Mouse (Mus musculus) mesoderm, embryonic 11.5 days (tissue): ENCODE measurements around the gene Cdk2.

Experiments
- DNase-seq: peaks from one replicate; pipeline ENCODE4 v3.0.0-alpha.2; 2012; ENCODE audit warnings: low read depth, low spot score

Gene Cdk2

GRCm38 (mm10) chr10:128703895-128704294 is 936 bp downstream of the Cdk2 start, which contains the start of gene Pmel:
TSS of gene Pmel (plus strand) at chr10:128704195.
- DNase-seq, result no peak

- no peak for DNase-seq
These were observed 2.4 kb downstream of the Cdk2 start for GRCm38 (mm10) chr10:128702328-128703007.

DNA sequence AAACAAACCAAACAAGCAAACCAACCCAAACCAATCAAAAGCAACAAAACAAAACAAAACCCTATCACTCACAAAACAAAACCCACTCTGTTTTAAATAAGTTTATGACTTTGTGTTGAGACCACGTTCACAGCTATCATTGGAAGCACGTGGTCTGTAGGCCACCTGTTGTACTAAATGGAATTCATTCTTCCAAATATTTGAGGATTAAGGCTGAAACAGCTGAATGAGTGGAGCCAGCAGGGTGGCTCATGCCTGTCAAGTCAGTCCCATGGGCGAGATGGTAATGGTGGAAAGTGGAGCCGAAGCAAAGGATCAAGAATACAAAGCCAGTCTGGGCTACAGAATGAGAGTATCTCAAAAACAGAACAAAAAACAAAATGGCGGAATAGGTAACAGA is 4.1 kb downstream of the Cdk2 start:
- no peak for DNase-seq

DNA sequence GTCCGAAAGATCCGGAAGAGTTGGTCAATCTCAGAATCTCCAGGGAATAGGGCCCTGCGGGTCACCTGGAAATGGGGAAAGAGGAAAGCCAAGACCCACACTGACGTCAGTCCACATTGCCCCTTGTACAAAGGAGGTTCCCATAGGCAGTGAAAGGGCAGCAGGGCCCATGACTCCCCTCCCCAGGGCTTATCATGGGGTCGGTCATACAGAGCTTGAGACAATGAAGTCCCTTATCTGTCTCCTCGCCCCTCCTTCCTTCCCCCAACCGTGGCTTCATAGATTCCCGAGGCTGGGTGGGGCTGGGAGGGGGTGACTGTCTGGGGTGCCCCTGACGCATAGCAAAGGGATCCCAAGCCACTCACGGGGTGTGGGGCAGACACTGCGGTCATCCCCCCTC is 5.2 kb downstream of the Cdk2 start:
- no peak for DNase-seq

- no peak for DNase-seq
These were observed 5.8 kb downstream of the Cdk2 start for GRCm38 (mm10) chr10:128699006-128699405.

DNA sequence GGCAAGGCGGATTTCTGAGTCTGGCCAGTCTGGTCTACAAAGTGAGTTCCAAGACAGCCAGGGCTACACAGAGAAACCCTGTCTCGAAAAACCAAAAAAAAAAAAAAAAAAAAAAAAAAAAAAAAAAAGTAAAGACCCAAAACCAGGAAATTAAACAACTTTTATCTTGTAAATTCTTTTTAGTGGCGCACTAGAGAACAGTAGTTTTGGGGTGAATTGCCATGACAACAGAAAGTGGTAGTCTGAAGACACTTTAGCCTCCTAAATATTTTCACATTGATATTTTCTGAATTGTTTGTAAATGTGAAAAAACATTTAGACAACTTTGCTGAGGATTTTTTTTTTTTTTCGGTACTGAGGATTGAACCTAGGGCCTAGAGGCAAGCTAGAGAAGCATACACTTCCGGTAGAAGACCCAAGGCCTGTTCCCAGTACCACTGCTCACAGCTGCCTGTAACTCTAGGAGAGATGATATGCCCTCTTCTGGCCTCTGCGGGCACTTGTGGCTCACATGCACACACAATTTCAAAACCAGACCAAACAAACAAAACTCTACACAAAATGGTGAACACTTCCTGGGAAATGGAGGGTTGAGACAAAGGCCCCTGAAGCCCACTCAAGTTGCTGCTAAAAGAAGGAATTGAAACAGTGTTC is 7.6 kb downstream of the Cdk2 start:
- DNase-seq, result no peak

- peak; percentile 98 for DNase-seq
These were observed 8.6 kb downstream of the Cdk2 start, which contains the start of gene Rab5b for GRCm38 (mm10) chr10:128695992-128696807. TSS of gene Rab5b (minus strand) at chr10:128696264.

DNA sequence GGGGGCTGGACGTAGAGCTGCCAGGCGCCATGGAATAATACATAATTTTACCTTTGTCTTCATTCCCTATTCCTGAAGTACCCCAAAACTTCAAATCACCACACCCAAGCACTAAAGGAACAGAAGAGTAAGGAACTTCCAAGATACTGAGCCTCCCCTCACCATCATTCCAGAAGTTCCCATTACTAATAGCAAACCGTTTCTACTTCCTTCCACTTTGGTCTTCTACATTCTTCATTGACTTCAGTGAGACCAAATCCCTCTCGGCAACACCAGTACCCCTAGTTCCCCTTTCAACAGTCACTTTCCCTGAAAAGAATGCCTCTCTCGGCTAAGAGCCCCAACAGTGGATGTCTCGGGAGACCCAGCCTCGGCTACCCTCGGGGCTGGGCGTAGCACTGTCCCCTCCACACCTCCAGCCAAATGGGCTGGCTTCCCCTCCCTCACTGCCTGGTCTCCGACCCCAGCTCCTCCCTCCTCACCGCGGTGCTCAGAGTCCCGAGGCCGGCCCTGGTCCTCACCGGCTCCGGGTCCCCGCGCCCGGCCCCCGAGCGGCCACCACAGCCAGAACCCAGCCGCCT is 9.3 kb downstream of the Cdk2 start:
- DNase-seq, result no peak

DNA sequence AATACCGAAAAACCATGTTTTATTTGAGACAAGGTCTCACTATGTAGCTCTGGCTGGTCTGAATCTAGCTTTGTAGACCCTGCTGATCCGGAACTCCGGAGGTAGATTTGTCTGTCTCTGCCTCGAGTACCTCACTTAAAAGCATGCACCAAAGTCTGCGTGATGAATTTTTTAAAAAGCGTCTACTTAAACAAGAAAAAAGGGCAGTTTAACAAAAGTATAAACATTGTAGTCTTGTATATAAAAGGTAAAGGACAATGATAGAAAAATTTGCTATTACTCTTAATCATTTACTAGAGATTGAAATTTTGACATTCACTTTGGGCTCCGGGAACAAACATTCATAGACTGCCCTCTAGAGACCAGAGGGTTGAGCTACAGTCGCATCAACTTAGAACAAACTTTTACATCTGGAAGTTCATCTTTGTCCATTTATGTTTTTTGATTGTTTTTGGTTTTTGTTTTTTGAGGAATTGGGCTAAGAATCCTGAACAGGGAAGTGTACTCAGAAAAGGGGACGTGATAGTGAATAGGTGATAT is 30.3 kb downstream of the Cdk2 start:
- DNase-seq, result peak; percentile 35

GRCm38 (mm10) chr10:128673763-128674468 is 30.9 kb downstream of the Cdk2 start, which contains the start of gene Suox:
TSS of gene Suox (minus strand) at chr10:128674073.
- DNase-seq, result peak; percentile 83

- no peak for DNase-seq
These were observed 33.7 kb downstream of the Cdk2 start for GRCm38 (mm10) chr10:128671148-128671547.

DNA sequence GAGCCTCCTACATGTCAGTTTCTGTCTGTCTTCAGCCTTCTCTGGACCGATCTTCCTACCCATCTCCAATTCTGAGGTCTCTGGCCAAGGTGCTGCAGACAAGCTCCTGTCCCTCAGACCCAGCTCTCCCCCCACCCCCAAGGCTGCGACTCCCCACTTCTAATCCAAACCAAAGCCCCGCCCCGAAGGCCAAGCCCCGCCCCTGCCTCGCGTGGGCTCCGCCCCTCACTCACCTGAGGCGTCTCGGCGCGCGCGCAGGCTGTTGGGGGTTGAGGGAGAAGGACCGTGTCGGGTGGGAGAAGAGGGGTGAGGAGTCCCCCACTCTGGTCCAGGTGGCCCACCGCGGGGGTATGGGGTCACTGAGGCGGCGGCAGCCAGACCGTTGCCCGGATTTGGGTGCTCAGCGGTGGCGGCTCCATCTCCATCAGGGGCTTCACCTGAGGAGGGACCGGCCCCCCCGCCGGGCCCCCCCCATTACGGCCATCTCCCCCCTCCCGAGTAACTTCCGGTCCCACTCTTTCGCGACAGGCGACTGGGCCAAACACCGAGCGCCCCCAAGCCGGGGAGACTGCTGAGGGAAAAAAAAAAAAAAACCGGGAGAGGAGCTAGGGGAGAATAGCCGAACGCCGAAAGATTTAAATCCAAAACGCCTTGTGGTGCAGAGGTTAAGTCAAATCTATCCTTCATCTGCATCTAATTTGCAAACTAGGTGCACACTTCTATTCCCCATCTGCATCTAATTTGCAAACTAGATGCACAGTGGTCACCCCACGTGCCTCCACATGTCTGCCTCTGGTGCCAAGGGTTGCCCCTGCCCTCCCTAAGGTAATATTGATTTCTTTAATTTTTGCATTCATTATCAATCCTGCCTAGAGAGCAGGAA is 35.8 kb downstream of the Cdk2 start:
- peak; percentile 39 for DNase-seq

DNA sequence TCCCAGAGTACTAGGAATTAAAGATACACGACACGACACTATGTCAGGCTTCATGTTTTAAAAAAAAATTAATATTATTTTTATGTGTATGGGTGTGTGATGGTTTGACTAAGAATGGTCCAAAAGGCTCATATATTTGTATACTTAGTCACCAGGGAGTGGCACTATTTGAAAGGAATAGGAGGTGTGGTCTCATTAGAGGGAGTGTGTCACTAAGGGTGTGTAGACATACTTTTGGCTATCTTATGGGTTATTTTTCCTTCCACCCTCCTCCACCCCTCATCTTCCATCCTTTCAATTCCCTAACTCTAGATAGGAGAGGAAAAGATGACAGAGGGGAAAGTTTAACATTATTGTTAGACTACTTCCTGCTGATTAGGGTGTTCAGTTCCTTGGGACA is 39.0 kb downstream of the Cdk2 start:
- no peak for DNase-seq

GRCm38 (mm10) chr10:128665307-128665706 is 39.5 kb downstream of the Cdk2 start:
- DNase-seq, result no peak

- no peak for DNase-seq
These were observed 40.0 kb downstream of the Cdk2 start for GRCm38 (mm10) chr10:128664808-128665207.

GRCm38 (mm10) chr10:128663441-128664220 is 41.2 kb downstream of the Cdk2 start:
- DNase-seq, result no peak

DNA sequence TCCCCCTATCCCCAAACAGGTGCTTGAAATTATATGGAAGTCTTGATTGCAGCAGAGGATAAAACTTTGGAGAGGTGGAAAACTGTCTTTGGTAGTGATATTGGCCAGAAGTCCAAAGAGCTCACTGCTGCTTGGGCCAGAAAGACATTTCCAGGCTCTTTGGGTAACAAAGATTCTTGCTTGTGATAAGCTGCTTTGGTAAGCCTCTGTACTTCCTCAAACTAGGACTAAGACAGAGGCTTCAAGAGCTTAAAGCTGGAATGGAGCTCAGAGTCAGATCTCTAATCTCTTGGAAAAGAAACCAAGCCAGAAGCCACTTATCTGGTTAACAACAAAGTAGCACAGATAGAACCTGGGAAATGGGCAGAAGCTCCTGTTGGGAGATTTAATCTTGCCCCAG is 42.4 kb downstream of the Cdk2 start:
- DNase-seq, result no peak

- no peak for DNase-seq
These were observed 45.3 kb downstream of the Cdk2 start for GRCm38 (mm10) chr10:128659490-128659889.

DNA sequence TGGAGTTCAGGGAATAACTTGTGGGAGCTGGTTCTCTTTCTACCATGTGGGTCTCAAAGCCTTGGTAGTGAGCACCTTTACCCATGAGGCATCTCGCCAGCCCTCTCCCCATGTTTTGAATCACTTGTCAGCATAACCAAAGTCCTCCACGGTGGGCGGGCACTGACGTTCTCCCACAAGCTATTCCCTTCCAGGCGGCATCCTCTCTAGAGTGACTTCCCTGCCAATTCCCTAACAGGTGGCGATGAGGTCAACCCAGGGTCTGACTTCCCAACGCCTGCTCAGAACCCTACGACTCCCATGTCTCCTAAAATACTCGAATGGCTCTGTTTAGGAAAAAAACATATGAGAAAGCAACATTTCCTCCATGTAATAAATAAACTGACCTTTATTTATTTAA is 47.0 kb downstream of the Cdk2 start:
- no peak for DNase-seq
